Mouse (Mus musculus): ENCODE data around the gene Gm21962. TPM values are rescaled to one million over a fixed set of nuclear protein-coding genes. Genes with fewer than 3 reads are reported as not detected.

Gene Gm21962
- total and polyA plus RNA-seq, 2 experiments from 2014 or later = not detected

- WGBS = 86% methylated on average over 4 of the region's 4 CpGs
- Histone ChIP-seq H3K4me1 (ENCODE audit: insufficient read depth, low read length) (no peaks in the 10 kb centered on the region), H3K4me3 (ENCODE audit: low read length) (no peak overlapping the region), H3K4me2 (ENCODE audit: low read depth, low read length) (no peak overlapping the region), H3K27ac (no peak overlapping the region), H3K36me3 (ENCODE audit: insufficient read depth, low read length) (no peaks in the 10 kb centered on the region), H3K27me3 (ENCODE audit: insufficient read depth, low read length) (no peaks in the 10 kb centered on the region), H3K9me3 (ENCODE audit: low read length) (no peaks in the 10 kb centered on the region), H3K9ac (replicated peaks; ENCODE audit: low read length) (no peak overlapping the region)
- TF ChIP-seq CTCF (IDR thresholded peaks at IDR 0.05; ENCODE audit: low read depth) = no peak
- ATAC-seq = no peak
- DNase-seq (ENCODE audit: low spot score) = no peak
Measured at GRCm38 (mm10) chr3:137636571-137636970, 34.8 kb upstream of the Gm21962 start.

- DNase-seq (ENCODE audit: low spot score) = no peak
- no peaks in the 10 kb centered on the region for H3K27me3 ChIP-seq (ENCODE audit: insufficient read depth, low read length)
- no peak overlapping the region for H3K4me2 ChIP-seq (ENCODE audit: low read depth, low read length)
- no peak for TF ChIP-seq CTCF (IDR thresholded peaks at IDR 0.05; ENCODE audit: low read depth)
- no peaks in the 10 kb centered on the region for H3K9me3 ChIP-seq (ENCODE audit: low read length)
- H3K9ac ChIP-seq (replicated peaks; ENCODE audit: low read length) = no peak overlapping the region
- 93% methylated on average over 5 of the region's 5 CpGs for WGBS
- H3K36me3 ChIP-seq (ENCODE audit: insufficient read depth, low read length) = no peaks in the 10 kb centered on the region
- H3K4me1 ChIP-seq (ENCODE audit: insufficient read depth, low read length) = no peaks in the 10 kb centered on the region; the same call in 1 of the 2 replicates
- no peak for ATAC-seq
- no peak overlapping the region for H3K4me3 ChIP-seq (ENCODE audit: low read length)
- no peak overlapping the region for H3K27ac ChIP-seq
Measured at GRCm38 (mm10) chr3:137641238-137641637, 30.1 kb upstream of the Gm21962 start.

- Histone ChIP-seq H3K27me3 (ENCODE audit: insufficient read depth, low read length) (no peaks in the 10 kb centered on the region), H3K4me3 (ENCODE audit: low read length) (no peak overlapping the region), H3K4me2 (ENCODE audit: low read depth, low read length) (no peak overlapping the region), H3K9ac (replicated peaks; ENCODE audit: low read length) (no peak overlapping the region), H3K9me3 (ENCODE audit: low read length) (no peaks in the 10 kb centered on the region), H3K4me1 (ENCODE audit: insufficient read depth, low read length) (no peaks in the 10 kb centered on the region; the same call in 1 of the 2 replicates), H3K36me3 (ENCODE audit: insufficient read depth, low read length) (no peaks in the 10 kb centered on the region), H3K27ac (no peak overlapping the region)
- WGBS = 38% methylated on average over 8 of the region's 8 CpGs
- no peak for ATAC-seq
- no peak for DNase-seq (ENCODE audit: low spot score)
- no peak for TF ChIP-seq CTCF (IDR thresholded peaks at IDR 0.05; ENCODE audit: low read depth)
Measured at GRCm38 (mm10) chr3:137642137-137642536, 29.2 kb upstream of the Gm21962 start.

GRCm38 (mm10) chr3:137642568-137642967 lies 28.8 kb upstream of the Gm21962 start:
- DNase-seq (ENCODE audit: low spot score) (no peak), ATAC-seq (no peak)
- Histone ChIP-seq H3K27me3 (ENCODE audit: insufficient read depth, low read length) (no peaks in the 10 kb centered on the region), H3K9ac (replicated peaks; ENCODE audit: low read length) (no peak overlapping the region), H3K27ac (no peak overlapping the region), H3K9me3 (ENCODE audit: low read length) (no peaks in the 10 kb centered on the region), H3K4me3 (ENCODE audit: low read length) (no peak overlapping the region), H3K4me1 (ENCODE audit: insufficient read depth, low read length) (no peaks in the 10 kb centered on the region; the same call in 1 of the 2 replicates), H3K4me2 (ENCODE audit: low read depth, low read length) (no peak overlapping the region), H3K36me3 (ENCODE audit: insufficient read depth, low read length) (no peaks in the 10 kb centered on the region)
- 61% methylated on average over 3 of the region's 3 CpGs for WGBS
- TF ChIP-seq CTCF (IDR thresholded peaks at IDR 0.05; ENCODE audit: low read depth) = no peak

GRCm38 (mm10) chr3:137644081-137644480 lies 27.2 kb upstream of the Gm21962 start:
- no peak for TF ChIP-seq CTCF (IDR thresholded peaks at IDR 0.05; ENCODE audit: low read depth)
- Histone ChIP-seq H3K4me1 (ENCODE audit: insufficient read depth, low read length) (no peaks in the 10 kb centered on the region; the same call in 1 of the 2 replicates), H3K27ac (no peak overlapping the region), H3K4me2 (ENCODE audit: low read depth, low read length) (no peak overlapping the region), H3K9ac (replicated peaks; ENCODE audit: low read length) (no peak overlapping the region), H3K4me3 (ENCODE audit: low read length) (no peak overlapping the region), H3K27me3 (ENCODE audit: insufficient read depth, low read length) (no peaks in the 10 kb centered on the region), H3K9me3 (ENCODE audit: low read length) (no peaks in the 10 kb centered on the region), H3K36me3 (ENCODE audit: insufficient read depth, low read length) (no peaks in the 10 kb centered on the region)
- ATAC-seq (no peak), DNase-seq (ENCODE audit: low spot score) (no peak)
- WGBS = 93% methylated on average over 3 of the region's 3 CpGs

GRCm38 (mm10) chr3:137644947-137645346 lies 26.4 kb upstream of the Gm21962 start:
- no peak overlapping the region for H3K4me3 ChIP-seq (ENCODE audit: low read length)
- no peak for TF ChIP-seq CTCF (IDR thresholded peaks at IDR 0.05; ENCODE audit: low read depth)

GRCm38 (mm10) chr3:137647427-137648100 lies 23.8 kb upstream of the Gm21962 start:
- Histone ChIP-seq H3K9ac (replicated peaks; ENCODE audit: low read length) (no peak overlapping the region), H3K4me1 (ENCODE audit: insufficient read depth, low read length) (no peaks in the 10 kb centered on the region), H3K4me2 (ENCODE audit: low read depth, low read length) (no peak overlapping the region), H3K36me3 (ENCODE audit: insufficient read depth, low read length) (no peaks in the 10 kb centered on the region), H3K9me3 (ENCODE audit: low read length) (no peaks in the 10 kb centered on the region), H3K27ac (no peak overlapping the region), H3K4me3 (ENCODE audit: low read length) (no peak overlapping the region), H3K27me3 (ENCODE audit: insufficient read depth, low read length) (no peaks in the 10 kb centered on the region)
- no peak for ATAC-seq
- DNase-seq (ENCODE audit: low spot score) = peak; percentile 30
- TF ChIP-seq CTCF (IDR thresholded peaks at IDR 0.05; ENCODE audit: low read depth) = no peak
- 65% methylated on average over 12 of the region's 12 CpGs for WGBS

More at GRCm38 (mm10) chr3:137644947-137645346, 26.4 kb upstream of the Gm21962 start:
- no peak overlapping the region for H3K27ac ChIP-seq
- ATAC-seq (no peak), DNase-seq (ENCODE audit: low spot score) (no peak)
- H3K27me3 ChIP-seq (ENCODE audit: insufficient read depth, low read length) = no peaks in the 10 kb centered on the region
- H3K4me2 ChIP-seq (ENCODE audit: low read depth, low read length) = no peak overlapping the region
- 83% methylated on average over 6 of the region's 6 CpGs for WGBS
- no peaks in the 10 kb centered on the region for H3K36me3 ChIP-seq (ENCODE audit: insufficient read depth, low read length)
- H3K9me3 ChIP-seq (ENCODE audit: low read length) = no peaks in the 10 kb centered on the region
- no peak overlapping the region for H3K9ac ChIP-seq (replicated peaks; ENCODE audit: low read length)
- H3K4me1 ChIP-seq (ENCODE audit: insufficient read depth, low read length) = no peaks in the 10 kb centered on the region; the same call in 1 of the 2 replicates
